Mouse (Mus musculus): ENCODE results near the gene Ankrd54. TPM values are rescaled to one million over a fixed set of nuclear protein-coding genes. Genes with fewer than 3 reads are reported as not detected.

Gene Ankrd54
- polyA plus RNA-seq, 1 experiment, result 5.7 TPM

DNA sequence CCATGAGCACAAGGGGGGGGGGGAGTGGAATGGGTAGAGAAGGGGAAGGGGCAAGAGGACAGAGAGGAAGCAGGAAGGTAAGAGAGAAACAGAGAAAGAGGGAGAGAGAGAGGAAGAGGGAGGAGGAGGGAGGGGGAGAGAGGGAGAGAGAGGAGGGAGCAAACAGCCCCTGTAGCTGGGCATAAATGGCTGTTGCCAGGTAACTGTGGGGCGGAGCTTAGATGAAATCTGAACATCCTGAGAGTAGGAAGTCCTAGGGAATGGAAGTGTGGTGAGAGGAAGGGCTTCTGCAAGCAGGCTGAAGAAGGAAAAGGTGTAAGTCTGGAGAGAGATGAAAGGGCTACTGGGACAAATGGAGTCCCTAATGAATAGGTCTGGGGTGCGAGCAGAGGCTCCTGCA is 3.6 kb upstream of the Ankrd54 start:
- no peaks in the 10 kb centered on the region for H3K4me1 ChIP-seq (ENCODE audit: control insufficient read depth, insufficient read depth, insufficient read length, low read length)
- no peak overlapping the region for H3K27ac ChIP-seq (replicated peaks; ENCODE audit: low read depth, low read length)
- H3K4me3 ChIP-seq (ENCODE audit: insufficient read depth, low read depth, low read length), result no peak overlapping the region

DNA sequence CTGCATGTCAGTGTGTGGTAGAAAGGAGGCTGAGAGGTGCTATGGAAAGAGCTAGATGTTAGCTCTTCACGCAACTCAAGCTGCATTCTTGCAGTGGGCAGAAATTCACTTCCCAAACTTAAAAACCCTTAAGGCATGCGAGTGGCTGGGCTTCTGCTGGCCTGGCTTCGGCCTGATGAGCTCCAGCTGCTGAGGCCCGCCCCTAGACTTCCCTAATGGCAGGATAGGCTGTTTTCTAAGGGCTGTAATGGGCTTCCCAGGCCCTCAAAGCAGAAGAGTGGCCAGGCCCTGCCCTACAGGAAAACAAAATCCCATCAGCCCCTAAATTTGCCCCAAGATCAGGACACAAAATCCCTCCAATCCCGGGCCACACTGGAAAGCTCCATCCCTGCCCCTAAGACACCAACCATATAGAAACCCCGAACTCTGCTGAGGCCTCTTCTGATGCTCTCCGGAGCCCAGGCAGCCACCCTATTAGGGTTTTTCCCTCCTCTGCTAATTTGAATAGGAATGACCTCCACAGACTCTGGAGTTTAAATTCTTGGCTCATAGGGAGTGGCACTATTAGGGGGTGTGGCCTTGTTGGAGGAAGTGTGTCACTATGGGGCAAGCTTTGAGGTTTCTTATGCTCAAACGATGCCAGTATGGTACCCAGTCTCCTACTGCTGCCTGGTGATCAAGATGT is 2.5 kb upstream of the Ankrd54 start:
- Histone ChIP-seq H3K4me1 (ENCODE audit: control insufficient read depth, insufficient read depth, insufficient read length, low read length) (no peaks in the 10 kb centered on the region), H3K4me3 (ENCODE audit: insufficient read depth, low read depth, low read length) (no peak overlapping the region), H3K27ac (replicated peaks; ENCODE audit: low read depth, low read length) (no peak overlapping the region)

DNA sequence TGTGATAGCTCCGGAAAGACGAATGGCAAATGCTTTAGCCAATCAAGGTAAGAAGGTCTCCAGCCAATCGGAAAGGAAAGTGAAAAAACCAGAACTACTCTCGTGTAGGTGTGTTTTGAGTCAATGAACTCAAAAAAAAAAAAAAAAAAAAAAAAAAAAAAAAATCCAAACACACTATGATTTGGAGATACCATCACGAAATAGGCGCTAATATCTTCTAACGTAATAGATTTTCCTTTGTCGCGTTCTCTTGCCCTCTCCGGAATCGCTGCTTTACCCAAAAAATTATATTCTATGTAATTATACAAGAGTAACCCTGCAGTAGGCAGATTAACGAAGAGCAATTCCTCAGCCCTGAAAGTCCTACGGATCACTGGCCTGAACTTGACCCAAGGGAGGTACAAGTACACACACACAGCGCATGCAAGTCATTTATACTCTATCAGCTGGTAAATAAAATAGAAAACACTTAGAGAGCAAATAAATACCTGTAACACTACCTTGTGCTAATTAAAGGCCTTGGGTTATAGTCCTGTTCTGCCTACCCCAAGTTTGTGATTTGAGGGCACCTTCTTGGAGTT is 557 bp upstream of the Ankrd54 start:
- H3K4me3 ChIP-seq (ENCODE audit: insufficient read depth, low read depth, low read length), result peak overlapping the region; percentile 2; the same call in 1 of the 2 replicates
- H3K27ac ChIP-seq (replicated peaks; ENCODE audit: low read depth, low read length), result no peak overlapping the region

DNA sequence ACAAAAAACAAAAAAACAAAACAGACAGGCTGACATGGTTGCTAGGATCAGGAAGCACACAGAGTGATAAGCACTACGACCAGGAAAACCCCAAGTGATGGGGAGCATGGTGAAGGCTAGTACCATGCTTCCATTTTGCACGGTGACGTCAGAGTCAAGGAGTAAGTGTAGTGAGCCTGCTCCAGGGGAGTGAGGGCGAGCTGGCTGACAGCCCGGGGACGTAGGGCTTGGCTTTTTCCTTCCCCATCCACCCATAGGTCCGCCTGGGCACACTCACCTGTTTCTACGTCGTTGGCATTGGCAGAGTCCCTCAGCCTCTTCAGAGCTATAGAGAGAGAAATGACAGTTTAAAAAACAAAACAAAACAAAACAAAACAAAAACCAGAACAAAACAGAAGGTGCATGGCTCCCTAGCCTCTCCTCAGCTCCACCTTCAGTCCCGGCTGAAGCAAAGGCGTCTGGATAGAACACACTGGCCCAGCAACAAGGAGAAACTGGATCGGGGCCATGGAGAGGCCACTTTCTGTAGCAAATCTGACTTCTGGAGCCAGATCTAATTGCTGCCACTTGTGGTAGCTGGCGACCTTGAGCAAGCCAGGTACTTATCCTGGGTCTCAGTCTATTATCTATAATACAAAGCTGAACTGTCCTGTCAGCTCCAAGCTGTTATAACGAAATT is 1.7 kb downstream of the Ankrd54 start:
- Histone ChIP-seq H3K27ac (replicated peaks; ENCODE audit: low read depth, low read length) (no peak overlapping the region), H3K4me3 (ENCODE audit: insufficient read depth, low read depth, low read length) (no peak overlapping the region), H3K4me1 (ENCODE audit: control insufficient read depth, insufficient read depth, insufficient read length, low read length) (no peaks in the 10 kb centered on the region)

More for the DNA sequence above, 557 bp upstream of the Ankrd54 start:
- H3K4me1 ChIP-seq (ENCODE audit: control insufficient read depth, insufficient read depth, insufficient read length, low read length), result no peaks in the 10 kb centered on the region

DNA sequence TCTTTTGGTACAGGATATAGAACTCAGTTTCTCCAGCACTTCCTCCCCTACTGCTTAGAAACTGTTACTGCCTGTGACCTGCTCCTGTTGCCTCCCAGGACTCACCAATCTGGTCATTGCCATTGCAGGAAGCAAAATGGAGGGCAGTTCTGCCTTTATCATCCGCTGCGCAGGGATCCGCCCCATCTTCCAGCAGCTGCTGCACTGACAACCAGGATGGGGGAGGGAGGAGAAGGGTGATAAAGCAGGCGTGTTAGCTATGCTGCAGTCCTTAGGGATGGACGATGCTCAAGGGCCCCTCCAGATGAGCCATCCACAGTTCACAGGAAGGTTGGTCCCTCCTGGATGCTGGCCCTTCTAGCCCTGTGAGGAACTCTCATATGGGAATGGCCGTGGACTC is 4.8 kb downstream of the Ankrd54 start:
- Histone ChIP-seq H3K4me1 (ENCODE audit: control insufficient read depth, insufficient read depth, insufficient read length, low read length) (no peaks in the 10 kb centered on the region), H3K4me3 (ENCODE audit: insufficient read depth, low read depth, low read length) (no peak overlapping the region), H3K27ac (replicated peaks; ENCODE audit: low read depth, low read length) (no peak overlapping the region)

DNA sequence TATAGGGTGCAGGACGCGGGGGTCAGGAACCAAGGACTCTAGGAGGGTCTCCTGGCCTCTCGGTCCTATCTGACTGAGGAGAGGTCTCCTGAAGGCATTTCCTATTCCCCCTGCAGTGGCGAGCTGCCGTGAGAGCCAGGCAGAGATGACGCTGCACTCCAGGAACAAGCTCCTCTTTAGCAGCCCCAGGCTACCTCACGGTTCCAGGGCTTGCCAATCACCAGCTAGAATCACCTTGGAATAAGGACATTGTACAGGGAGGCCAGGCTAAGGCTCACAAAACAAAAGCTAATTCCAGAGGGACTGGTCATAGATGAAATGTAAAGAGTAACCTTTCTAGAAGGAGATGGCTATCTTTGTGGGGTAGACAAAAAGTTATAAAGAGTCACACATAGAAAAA is 6.1 kb downstream of the Ankrd54 start:
- Histone ChIP-seq H3K4me1 (ENCODE audit: control insufficient read depth, insufficient read depth, insufficient read length, low read length) (no peaks in the 10 kb centered on the region), H3K4me3 (ENCODE audit: insufficient read depth, low read depth, low read length) (no peak overlapping the region), H3K27ac (replicated peaks; ENCODE audit: low read depth, low read length) (no peak overlapping the region)

DNA sequence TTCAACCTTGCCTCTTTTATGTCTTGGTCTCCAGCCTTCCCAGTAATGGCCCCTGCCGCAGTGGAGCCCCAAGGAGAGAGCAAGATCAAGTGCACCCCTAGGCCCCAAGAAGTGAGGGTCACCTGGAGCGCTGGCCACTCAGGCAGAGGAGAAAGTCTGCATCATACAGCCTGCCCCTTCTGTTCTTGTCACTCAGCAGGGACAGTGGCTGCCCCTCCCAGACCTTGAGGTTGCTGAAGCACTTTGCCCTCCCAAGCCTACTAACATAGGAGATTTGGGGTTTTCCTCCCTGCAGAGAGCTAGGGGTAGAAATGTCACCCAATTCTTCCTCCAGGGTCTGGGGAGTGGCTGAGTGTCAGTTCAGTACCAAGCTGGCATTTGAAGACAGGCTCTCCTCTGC is 10.3 kb downstream of the Ankrd54 start:
- H3K4me1 ChIP-seq (ENCODE audit: control insufficient read depth, insufficient read depth, insufficient read length, low read length), result no peaks in the 10 kb centered on the region
- H3K4me3 ChIP-seq (ENCODE audit: insufficient read depth, low read depth, low read length), result no peak overlapping the region
- no peak overlapping the region for H3K27ac ChIP-seq (replicated peaks; ENCODE audit: low read depth, low read length)

DNA sequence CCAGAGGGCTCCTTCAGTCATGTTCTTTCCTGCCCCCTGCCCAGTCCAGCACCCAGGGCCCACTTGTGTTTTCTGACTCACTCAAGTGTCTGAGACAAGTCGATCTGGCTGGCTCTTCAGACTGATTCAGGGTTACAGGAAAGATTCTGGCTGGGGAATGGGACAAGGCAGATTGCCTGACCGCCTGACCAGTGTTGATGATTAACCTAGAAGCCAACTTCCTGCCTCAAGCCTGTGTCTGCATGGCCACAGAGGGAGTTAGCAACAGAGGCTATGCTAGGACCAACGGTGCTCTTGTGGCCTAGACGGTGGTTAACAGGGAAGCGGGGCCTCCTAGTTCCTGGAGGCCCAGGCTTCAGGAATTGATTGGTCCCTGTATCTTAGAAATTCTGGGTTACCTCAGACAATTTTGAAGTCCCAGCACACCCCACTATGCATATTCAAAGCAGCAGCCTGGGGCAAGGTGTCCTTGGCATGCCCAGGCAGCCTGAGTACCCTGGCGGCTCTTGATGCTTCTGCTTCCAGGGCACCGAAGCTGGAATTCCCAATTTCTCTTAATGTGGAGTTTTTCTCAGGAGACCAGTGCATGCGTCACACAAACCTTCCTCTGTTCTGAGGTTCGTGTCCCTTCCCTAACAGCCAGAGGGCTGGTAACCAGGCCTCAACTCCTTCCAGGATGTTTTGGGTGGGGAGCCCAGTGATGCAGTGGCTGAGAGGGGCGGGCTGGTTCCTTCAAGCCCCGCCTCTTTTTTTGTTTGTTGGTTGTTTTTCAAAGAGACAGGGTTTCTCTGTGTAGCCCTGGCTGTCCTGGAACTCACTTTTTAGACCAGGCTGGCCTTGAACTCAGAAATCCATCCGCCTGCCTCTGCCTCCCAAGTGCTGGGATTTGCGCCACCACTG is 11.0 kb downstream of the Ankrd54 start:
- Histone ChIP-seq H3K27ac (replicated peaks; ENCODE audit: low read depth, low read length) (no peak overlapping the region), H3K4me3 (ENCODE audit: insufficient read depth, low read depth, low read length) (no peak overlapping the region), H3K4me1 (ENCODE audit: control insufficient read depth, insufficient read depth, insufficient read length, low read length) (no peaks in the 10 kb centered on the region)

DNA sequence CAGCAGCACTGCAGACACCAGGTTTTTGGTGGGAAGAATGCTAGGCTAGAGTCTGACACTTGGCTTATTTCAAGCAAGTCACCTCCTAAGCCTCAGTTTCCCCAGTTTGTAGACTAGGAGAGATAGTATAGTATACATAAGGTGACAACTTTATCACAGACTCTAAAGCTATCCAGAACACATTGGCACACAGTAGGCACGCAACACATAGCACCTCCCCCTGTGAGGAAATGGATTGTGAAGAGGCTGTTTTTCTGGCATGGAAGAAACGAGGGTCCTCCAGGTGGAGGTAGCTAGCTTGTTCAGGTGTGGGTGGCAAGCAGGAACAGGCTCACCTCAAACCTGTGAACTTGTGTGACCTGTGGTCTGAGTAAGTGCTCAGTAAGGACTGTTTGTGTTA is 11.7 kb downstream of the Ankrd54 start:
- no peak overlapping the region for H3K4me3 ChIP-seq (ENCODE audit: insufficient read depth, low read depth, low read length)
- H3K27ac ChIP-seq (replicated peaks; ENCODE audit: low read depth, low read length), result no peak overlapping the region
- H3K4me1 ChIP-seq (ENCODE audit: control insufficient read depth, insufficient read depth, insufficient read length, low read length), result no peaks in the 10 kb centered on the region

DNA sequence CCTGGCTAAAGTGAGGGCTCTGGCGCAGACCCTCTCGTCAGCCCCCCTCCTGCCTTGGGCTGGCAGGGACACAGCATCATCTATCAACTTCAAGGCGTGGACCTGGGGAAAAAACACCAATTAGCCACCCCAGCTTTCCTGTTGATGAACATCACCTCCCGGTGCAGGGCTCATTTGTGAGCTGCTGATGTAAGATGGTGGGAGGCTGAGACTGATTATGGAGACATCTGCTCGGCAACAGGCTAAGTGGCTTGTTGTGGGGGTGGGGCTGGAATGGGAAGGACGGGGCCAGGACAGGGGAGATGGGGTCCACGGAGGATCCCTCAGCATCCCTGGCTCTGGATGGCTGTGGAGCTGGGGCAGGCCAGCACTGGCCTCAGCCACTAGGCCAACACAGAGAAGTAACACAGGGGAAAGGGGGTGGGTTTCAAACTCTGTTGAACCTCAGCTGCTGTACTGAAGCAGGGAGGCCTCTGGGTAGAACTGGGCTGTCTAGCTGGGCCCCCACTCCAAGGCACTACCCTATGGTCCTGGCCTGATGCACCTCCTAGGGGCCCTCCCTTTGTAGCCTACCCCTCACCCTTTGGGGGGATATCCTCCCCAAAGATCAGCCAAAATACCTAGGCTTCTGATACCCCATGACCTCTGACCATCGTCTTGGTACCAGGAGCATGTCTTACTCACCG is 12.4 kb downstream of the Ankrd54 start:
- Histone ChIP-seq H3K4me1 (ENCODE audit: control insufficient read depth, insufficient read depth, insufficient read length, low read length) (no peaks in the 10 kb centered on the region), H3K4me3 (ENCODE audit: insufficient read depth, low read depth, low read length) (no peak overlapping the region), H3K27ac (replicated peaks; ENCODE audit: low read depth, low read length) (no peak overlapping the region)

DNA sequence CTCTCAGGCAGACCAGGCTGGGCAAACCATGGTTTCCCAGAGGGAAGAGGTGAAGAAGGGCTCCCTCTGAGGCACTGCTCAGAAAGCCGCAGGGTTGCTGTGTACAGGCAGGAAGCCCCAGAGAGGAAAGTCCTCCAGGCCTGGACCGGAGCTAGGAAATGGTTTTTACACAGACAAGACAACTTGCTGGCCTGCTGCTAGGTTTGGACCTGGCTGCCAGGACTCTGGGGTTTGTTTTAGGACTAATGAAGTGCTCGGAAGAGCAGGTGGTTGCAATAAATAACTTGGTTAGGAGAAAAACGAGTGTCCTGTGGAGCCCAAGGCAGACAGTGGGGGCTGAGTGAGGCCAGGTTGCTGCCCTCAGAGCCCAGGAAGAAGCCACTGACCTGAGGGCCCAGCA is 14.5 kb downstream of the Ankrd54 start:
- Histone ChIP-seq H3K4me1 (ENCODE audit: control insufficient read depth, insufficient read depth, insufficient read length, low read length) (no peaks in the 10 kb centered on the region), H3K4me3 (ENCODE audit: insufficient read depth, low read depth, low read length) (no peak overlapping the region), H3K27ac (replicated peaks; ENCODE audit: low read depth, low read length) (no peak overlapping the region)

DNA sequence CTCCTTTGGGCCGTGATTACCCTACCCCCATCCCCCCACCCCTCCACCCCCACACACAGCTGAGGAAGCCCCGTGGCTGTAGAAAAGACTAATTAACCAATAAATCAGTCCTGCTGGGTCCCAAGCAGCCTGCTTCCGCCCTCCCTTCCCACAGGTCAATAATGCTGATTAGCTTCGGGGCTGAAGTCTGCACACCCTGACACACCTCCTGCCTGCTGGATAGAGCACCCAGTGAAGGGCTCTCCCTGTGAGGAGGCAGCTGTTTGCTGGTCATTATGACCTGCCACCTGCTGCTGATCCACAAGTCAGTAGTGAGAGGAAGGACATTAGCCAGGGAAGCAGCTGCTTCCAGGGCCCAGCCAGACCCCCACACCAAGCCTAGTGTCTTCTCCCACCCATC is 17.9 kb downstream of the Ankrd54 start:
- H3K27ac ChIP-seq (replicated peaks; ENCODE audit: low read depth, low read length), result no peak overlapping the region

DNA sequence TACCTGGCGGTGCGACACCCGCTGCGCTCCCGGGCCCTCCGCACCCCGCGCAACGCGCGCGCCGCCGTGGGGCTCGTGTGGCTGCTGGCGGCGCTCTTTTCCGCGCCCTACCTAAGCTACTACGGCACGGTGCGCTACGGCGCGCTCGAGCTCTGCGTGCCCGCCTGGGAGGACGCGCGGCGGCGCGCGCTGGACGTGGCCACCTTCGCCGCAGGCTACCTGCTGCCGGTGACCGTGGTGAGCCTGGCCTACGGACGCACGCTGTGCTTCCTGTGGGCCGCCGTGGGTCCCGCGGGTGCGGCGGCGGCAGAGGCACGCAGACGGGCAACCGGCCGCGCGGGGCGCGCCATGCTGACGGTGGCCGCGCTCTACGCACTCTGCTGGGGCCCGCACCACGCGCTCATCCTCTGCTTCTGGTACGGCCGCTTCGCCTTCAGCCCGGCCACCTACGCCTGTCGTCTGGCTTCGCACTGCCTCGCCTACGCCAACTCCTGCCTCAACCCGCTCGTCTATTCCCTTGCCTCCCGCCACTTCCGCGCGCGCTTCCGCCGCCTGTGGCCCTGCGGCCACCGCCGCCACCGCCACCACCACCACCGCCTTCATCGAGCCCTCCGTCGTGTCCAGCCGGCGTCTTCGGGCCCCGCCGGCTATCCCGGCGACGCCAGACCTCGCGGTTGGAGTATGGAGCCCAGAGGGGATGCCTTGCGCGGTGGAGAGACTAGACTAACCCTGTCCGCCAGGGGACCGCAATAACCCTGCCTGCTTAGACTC is 19.8 kb downstream of the Ankrd54 start:
- no peak overlapping the region for H3K27ac ChIP-seq (replicated peaks; ENCODE audit: low read depth, low read length)

More for the DNA sequence above, 17.9 kb downstream of the Ankrd54 start:
- Histone ChIP-seq H3K4me3 (ENCODE audit: insufficient read depth, low read depth, low read length) (no peak overlapping the region), H3K4me1 (ENCODE audit: control insufficient read depth, insufficient read depth, insufficient read length, low read length) (no peaks in the 10 kb centered on the region)

DNA sequence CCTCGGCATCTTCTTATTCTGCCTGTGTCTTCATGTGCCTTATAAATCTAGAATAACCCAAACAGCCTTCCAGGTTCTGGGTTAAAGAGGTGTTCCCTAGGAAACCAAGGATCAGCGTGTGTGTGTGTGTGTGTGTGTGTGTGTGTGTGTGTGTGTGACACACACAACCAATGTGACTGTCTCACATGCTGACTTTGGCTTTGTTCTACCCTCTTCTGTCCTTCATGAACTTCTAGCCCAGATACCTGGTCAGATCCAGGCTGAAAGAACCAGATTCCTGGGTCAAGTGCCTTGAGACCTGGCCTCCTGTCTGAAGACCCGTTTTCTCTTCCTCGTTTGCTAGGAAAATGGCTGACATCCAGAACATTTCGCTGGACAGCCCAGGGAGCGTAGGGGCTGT is 21.1 kb downstream of the Ankrd54 start, which contains the start of gene Galr3:
TSS of gene Galr3 (plus strand) at position 301 of the 400 bp plus-strand sequence.
- H3K27ac ChIP-seq (replicated peaks; ENCODE audit: low read depth, low read length), result no peak within 1 kb of the TSS
- H3K4me3 ChIP-seq (ENCODE audit: insufficient read depth, low read depth, low read length), result peak within 1 kb of the TSS; percentile 47
- H3K4me1 ChIP-seq (ENCODE audit: control insufficient read depth, insufficient read depth, insufficient read length, low read length), result no peaks in the 10 kb centered on the region

More for the DNA sequence above, 19.8 kb downstream of the Ankrd54 start:
- H3K4me1 ChIP-seq (ENCODE audit: control insufficient read depth, insufficient read depth, insufficient read length, low read length), result no peaks in the 10 kb centered on the region
- H3K4me3 ChIP-seq (ENCODE audit: insufficient read depth, low read depth, low read length), result peak overlapping the region; percentile 47

Data from brown adipose tissue, adult 24 weeks (tissue).